Mouse (Mus musculus): ENCODE measurements at regions not wholly inside any gene's neighbourhood (a gene's known extent, or its start where the extent isn't known, plus 50 kb on each side); places are given as distances from the start of the nearest gene placed in this dataset.

GRCm38 (mm10) chr4:92311891-92312290 is 120.3 kb upstream of the Gm12666 start:
- H3K4me3 ChIP-seq (replicated peaks) = no peak overlapping the region
- 69% methylated on average over 1 of the region's 1 CpGs for WGBS
- H3K9ac ChIP-seq = no peak overlapping the region
- no peaks in the 10 kb centered on the region for H3K27me3 ChIP-seq
- H3K4me2 ChIP-seq = no peak overlapping the region
- H3K9me3 ChIP-seq = no peaks in the 10 kb centered on the region
- H3K36me3 ChIP-seq (replicated peaks) = no peaks in the 10 kb centered on the region
- ATAC-seq (ENCODE audit: low FRiP score) = no peak
- no peak overlapping the region for H3K27ac ChIP-seq
- H3K4me1 ChIP-seq = no peaks in the 10 kb centered on the region

- no peaks in the 10 kb centered on the region for H3K36me3 ChIP-seq (replicated peaks)
- WGBS = 61% methylated on average over 1 of the region's 1 CpGs
- no peak for ATAC-seq (ENCODE audit: low FRiP score)
- no peak overlapping the region for H3K9ac ChIP-seq
- H3K4me2 ChIP-seq = no peak overlapping the region
- no peak overlapping the region for H3K27ac ChIP-seq
- no peaks in the 10 kb centered on the region for H3K4me1 ChIP-seq
- H3K27me3 ChIP-seq = no peaks in the 10 kb centered on the region
- no peaks in the 10 kb centered on the region for H3K9me3 ChIP-seq
- H3K4me3 ChIP-seq (replicated peaks) = no peak overlapping the region
Measured at GRCm38 (mm10) chr4:92265878-92266277, 74.3 kb upstream of the Gm12666 start.

GRCm38 (mm10) chr4:92246800-92247199 is 55.3 kb upstream of the Gm12666 start:
- ATAC-seq (ENCODE audit: low FRiP score) = peak; percentile 53; the same call in 1 of the 2 replicates
- WGBS = 14% methylated on average over 1 of the region's 1 CpGs
- no peak overlapping the region for H3K4me2 ChIP-seq

More at GRCm38 (mm10) chr4:92246800-92247199, 55.3 kb upstream of the Gm12666 start:
- H3K9ac ChIP-seq = no peak overlapping the region
- H3K9me3 ChIP-seq = no peaks in the 10 kb centered on the region
- H3K4me3 ChIP-seq (replicated peaks) = no peak overlapping the region
- H3K36me3 ChIP-seq (replicated peaks) = no peaks in the 10 kb centered on the region
- no peaks in the 10 kb centered on the region for H3K27me3 ChIP-seq
- H3K27ac ChIP-seq = no peak overlapping the region
- 0 out of 2 replicates have a peak, but pooled peaks cover 3% of the 10 kb centered on the region for H3K4me1 ChIP-seq

Data from forebrain, embryonic 12.5 days (tissue).